Mouse (Mus musculus): ENCODE results near the gene Gm42372. TPM values are rescaled to one million over a fixed set of nuclear protein-coding genes. Genes with fewer than 3 reads are reported as not detected.
"Not testable (repeated sequence)": the region's sequence is repeated elsewhere in the genome, so short reads cannot be mapped to it uniquely, and the experiment has no call there.

Gm42372 gene
- not detected in 2 replicates for polyA plus RNA-seq (2012; rRNA removed)

DNA sequence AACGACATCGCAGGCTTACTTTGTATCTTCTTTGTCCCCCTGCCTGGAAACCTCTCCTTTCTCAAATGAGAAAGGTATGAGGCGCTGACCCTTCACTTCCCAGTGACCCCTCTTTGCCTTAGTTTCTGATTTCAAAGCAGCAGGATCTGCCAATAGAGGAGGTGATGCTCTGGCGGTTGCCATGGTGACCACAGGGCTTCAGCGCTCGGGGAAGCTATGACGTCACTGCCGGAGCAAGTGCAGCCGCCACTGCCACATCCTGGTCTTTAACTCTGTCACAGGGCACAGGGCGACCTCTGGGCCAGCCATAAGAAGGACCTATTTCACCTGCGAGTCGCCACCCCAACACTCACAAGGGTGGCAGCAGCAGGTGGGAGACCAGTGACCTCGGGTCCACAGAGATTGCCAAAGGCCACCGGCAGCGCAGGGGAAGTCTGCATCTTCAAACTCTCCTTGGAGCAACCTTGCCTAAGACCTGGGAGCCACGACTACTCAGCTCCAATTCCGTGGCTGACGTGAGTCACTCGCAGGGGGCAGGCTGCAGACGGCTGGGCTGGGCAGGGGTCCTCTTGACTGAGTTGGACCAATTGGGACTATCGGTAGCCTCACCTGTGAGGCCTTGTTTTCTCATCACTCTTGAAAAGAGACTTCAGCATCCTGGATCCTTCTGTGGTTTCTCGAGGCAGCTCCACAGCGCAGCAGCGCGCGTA, at the start of gene Gm42372:
TSS of gene Gm42372 (plus strand) at position 228 of the 710 bp plus-strand sequence.
- DNase-seq (ENCODE audit: low read depth), result no peak

DNA sequence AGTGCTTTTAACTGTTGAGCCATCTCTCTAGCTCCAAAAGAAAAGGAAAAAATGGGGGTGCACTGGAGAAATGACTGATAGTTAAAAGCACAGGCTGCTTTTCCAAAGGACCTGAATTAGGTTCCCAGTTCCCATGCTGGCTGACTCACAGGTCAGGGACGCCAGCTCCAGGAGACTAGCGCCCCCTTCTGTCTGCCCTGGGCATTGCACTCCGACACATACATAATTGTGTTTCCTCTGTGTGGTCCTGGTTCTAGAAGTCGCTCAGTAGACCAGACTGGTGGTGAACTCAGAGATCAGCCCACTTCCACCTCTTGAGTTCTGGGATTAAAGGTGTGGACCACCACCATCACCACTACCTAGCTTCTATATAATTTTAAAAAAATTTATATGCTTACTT, 45.6 kb upstream of the Gm42372 start:
- DNase-seq (ENCODE audit: low read depth), result no peak

DNA sequence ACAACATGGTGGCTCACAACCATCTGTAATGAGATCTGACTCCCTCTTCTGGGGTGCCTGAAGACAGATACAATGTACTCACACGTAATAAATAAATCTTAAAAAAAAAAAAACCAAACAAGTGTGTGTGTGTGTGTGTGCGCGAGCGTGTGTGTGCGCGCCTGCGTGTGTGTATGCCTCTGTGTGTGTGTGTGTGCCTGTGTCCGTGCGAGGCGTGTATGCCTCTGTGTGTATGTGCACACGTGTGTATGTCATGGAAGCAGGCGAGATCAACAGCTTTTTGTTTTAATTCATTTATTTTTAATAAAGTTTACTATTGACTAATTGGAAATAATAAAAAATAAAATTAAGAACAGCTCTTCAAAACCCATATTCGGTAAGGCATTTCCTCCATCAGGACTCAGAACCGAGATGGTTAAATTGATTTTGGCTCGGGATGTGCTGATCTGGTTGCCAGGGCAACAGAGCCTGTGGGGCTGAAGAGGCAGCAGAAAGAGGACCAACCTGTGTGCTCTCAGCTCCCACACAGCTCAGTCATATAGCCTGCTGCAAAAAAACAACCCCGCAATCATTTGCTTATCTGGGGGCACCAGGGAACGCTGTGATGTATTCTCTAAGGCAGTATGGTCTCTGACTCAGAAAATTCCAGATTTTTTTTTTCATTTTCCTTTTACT, 44.6 kb upstream of the Gm42372 start:
- no peak for DNase-seq (ENCODE audit: low read depth)

DNA sequence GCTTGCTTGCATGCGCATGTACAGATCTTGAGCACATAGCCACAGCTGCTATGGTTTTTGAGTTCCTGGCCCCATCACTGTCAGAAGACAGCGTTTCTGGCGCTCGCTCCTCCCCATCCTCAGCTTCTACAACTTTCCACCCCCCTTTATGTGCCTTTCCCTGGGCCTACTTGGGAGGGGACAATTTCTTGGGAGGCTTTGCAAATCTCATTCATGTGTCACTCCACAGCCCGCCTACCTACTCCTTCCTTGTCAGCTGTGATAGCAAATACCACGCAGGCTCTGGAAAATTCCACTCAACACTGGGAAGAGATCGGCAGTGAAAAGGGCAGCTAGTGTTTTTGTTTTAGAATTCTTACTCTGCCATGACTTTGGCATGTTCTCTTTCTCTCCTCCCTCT, 42.6 kb upstream of the Gm42372 start:
- DNase-seq (ENCODE audit: low read depth), result no peak

DNA sequence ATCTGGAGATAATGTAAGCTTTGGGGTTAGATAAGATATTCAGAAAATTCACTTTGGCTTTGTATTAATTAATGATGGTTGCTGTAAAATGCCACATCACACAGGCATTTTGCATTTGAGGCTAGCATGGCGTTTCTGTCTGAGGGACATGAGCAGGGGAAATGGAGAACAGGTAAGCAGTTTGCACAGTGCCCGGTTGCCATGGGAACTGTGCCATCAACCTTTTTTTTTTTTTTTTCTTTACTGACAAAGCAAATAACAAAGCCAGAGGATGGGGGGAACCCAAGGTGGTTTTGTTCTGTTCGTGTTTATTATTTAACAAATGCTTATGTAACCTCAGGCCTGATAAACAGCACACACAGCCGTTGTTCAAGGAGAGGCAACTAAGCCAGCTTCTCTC, 40.0 kb upstream of the Gm42372 start:
- DNase-seq (ENCODE audit: low read depth), result no peak

DNA sequence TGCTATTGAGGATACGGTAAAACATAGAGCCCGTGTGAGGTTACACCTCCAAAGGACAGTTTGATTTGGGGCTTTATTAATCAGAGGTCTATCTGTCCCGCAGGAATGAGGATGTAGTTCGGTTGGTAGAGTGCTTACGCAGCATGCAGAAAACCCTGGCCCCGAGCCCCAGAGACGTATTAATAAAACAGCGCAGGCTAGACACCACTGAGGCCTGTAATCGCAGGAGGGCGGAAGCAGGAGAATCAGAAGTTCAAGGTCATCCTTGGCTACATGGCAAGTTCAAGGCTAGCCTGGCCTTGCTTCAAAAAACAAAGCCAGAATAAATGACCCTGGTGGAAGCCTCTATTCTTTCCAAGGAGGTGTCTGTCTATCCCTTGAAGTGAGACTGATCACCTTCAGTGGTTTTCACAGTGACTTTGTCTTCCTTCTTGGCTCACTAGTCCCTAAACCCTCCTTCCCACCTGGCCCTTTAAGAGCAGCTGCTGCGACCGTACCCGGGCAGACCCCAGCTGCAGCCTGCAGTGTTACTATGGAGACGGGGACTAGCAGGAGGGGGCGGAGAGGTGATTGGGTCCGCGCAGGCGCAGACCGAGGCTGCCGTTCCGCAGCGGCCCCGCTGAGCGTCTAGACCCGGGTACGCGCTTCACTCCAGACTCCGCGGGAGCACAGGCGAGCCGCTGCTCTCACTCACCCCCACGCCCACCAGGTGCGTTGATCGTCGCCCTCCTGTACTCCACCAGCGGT, 38.7 kb upstream of the Gm42372 start, which contains the start of gene Pnmal2:
TSS of gene Pnmal2 (plus strand) at position 622 of the 747 bp plus-strand sequence.
- no peak for DNase-seq (ENCODE audit: low read depth)

DNA sequence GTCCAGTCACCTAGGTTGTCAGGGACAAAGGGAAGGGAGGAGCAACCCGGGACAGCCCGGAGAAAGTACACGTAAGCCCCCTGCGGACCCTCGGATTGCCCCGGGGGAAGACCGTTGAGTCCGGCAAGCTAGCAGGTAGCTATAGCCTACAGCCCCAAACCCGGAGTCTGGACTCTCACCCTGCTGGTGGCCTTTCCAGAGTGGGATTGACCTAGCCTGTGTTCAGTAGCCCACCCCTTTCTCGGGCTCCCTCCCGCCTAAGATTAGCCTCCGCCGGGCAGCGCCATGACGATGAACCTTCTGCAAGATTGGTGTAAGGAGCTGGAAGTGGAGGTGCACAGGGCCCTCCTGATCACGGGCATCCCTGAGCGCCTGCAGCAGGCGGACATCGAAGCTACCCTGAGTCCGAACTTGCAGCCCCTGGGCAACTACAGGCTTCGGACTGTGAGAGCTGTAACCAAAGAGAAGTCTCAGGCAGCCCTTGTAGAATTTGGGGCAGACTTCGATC, 38.0 kb upstream of the Gm42372 start:
- no peak for DNase-seq (ENCODE audit: low read depth)

DNA sequence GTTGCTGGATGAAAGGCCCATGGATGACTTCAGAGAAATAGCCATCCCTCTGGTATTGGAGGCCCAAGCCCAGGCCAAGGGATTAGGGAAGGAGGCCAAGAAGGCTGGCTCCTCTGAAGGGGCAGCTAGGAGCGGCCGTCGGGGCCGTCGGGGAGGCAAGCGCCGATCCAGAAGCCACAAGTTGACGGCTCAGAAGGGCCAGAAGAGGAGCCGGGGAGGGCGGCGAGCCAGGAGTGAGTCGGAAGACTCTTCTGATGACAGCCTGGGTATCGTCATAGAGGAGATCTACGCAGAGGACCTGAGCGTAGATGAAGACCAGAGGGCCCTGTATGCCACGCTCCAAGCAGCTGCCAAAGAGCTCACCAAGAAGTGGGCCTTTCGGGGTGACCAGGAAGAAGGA, 37.5 kb upstream of the Gm42372 start:
- DNase-seq (ENCODE audit: low read depth), result no peak

DNA sequence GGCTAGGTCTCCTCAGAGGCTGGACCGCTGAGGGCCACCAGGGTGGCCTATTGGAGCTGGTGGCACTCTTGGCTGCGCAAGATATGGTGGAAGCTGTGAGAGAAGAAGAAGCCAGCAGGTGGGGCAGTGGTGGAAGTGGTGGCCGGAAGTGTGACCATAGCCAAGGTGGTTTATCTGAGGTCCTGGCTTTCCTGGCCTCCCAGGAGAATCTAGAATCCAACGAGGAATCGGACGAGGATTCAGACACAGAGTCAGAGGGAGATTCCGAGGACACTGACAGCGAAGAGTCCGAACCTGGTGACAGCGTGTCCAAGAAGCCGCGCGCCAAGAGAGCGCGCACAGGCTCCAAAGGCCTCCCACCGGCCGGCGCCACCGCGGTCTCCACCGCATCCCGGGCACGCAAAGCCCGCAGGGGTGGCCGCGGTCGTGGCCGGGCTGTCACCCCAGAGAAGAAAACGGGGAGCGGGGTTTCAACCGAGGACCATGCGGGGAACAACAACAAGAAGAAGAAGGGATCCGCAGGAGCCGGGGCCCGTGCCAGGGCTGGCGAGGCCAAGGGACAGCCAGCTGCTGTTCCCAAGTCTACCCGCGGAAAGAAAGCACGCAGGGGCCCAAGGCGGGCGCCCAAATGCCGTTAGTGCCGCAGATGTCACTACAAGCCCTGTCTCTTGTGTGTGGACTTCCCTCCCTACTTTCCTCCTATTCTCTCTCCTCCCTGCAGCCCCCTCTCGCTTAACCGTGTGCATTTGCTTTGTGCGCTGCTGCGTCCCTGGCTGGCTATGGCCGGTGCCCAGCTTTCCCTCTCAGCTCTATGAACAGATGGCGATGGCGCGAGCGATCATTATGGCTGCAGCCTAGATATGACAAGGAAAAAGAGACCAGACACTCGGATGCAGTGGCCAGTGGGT, 36.2 kb upstream of the Gm42372 start:
- no peak for DNase-seq (ENCODE audit: low read depth)

DNA sequence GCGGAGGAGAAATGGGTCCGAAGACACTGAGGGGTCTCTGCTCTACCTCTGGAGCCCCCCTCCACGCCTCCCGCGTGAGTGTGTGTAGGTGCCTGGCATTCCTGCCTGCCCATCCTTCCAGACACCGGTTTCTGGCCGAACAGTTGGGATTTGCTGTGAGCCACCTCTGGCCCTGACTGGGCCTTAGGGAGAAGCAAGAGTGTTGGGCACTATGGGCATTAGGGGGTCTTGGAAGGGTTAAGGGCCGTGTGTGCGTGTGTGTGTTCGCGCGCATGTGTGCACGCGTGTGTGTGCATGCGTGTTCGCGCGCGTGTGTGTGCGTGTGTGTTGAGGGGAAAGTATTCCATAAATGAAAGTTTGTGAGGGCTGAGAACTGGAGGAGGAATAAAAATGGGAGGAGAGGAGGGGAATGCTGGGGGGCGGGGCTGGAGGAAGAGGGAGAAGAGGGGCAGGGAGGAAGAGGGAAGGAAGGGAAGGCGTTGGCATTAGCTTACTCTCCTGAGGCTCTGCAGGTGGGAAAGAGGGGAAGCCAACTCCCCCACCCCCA, 35.5 kb upstream of the Gm42372 start:
- no peak for DNase-seq (ENCODE audit: low read depth)

DNA sequence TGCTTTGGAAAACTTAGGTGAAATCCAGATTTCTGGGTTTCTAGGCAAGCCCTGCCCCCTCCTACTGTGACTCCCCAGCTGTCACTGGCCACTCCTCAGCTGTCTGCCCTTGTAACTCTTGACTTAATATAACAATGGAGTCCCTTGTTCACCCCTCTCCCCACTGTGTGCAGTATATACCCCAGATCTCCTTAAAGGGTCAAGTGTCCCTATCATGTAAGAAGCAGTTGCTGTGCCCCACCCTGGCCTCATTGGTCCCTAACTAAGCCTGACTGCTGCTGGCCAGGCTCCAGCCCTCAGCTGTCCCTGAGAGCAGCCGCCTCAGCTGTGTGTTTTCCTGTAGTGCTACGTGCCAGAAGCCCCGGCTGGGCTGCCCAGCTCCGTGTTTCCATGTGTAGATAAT, 34.9 kb upstream of the Gm42372 start:
- no peak for DNase-seq (ENCODE audit: low read depth)

DNA sequence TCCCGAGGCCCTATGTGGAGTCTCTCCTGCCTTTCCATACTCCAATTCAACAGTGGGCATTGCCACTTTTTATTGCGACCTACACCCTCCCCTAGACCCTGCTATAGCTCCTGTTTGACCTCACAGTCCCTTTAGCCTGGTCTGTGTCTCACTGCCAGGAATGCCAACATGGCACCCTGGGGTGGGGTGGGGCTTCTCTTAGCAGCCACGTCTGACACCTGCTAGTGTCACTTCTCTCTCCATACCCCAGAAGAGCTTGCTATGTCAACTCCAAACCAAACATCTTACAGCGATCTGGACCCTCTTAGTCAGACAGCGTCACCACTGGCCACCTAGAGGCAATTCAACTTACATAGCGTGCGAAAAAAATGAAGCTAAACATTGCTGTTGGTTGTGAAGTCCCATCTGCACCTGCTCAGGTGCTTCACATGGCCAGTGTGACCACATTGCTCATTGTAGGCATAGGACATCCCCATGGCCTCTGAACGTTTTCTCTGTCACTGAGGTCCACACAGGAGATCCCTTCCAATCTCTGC, 33.9 kb upstream of the Gm42372 start:
- no peak for DNase-seq (ENCODE audit: low read depth)

DNA sequence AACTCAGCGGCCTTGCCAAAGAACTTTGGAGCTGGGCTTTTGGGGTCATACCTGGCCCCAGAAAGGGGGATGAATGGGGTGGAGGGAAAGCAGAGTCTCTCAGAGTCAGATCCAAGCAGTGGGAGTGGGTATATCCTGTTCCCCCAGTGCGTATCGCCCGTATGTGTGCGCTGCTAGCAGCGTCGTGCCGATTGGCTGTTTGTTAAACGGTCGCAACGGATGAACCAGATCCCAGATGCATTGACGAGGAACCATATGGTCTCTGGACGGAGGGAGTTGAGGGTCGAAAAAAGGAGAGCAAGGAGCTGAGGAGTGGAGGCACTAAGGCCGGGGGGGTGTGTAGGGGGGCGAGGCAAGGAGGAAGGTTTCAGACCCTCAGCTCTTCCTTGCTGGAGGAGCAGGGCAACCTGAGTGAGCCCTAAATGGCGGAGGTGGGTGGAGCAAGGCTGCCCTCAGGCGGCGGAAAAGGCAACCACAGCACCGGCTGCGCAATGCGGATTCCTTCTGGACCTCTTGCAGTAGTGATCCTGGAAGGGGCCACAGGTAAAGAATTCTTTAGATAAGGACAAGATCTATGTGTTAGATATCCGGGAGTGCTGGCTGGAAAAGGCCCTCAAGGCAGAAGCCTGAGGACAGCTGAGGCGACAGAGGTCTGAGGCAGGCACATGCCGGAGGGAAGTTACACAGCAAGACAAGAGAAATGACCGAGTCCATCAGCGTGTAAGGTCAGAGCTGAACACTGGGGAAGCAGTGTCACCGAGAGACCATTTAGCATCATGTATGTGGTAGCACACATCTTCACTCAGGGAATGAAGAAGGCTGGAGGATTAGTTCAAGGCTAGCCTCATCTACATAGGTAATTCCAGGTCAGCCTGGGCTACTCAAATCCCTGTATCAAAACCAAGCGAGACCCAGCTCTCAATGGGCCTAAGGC, 32.7 kb upstream of the Gm42372 start:
- DNase-seq (ENCODE audit: low read depth), result no peak

DNA sequence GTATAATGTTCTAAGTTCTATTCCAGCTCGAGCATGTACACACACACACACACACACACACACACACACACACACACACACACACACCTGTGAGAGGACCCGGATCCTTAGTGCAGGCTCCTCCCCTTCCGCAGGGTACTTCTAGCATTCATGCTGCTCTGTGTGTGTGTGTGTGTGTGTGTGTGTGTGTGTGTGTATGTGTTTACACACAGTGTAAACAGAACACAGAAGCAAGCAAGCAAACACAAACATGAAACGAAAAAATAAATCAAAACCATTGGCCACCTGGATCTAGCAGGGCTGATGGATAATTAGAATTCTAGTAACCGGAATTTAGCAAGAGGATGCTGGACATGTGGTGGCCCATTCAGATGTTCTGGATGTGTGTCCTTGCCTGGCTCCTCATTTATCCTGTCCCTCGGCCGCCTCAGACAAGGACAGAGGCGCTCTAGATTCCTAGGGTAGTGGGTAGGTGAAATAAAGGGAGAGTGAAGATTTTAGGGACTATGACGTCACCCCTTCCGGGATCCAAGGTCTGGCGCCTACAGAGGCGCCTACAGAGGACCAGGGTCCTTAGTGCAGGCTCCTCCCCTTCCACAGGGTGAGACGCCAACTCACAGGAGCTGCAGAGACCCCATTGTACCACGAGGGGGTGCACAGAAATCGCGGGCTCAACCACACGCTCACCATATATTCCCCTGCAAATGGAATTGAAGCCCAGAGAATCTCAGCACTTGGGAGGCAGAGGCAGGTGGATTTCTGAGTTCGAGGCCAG, 31.8 kb upstream of the Gm42372 start:
- DNase-seq (ENCODE audit: low read depth), result no peak

DNA sequence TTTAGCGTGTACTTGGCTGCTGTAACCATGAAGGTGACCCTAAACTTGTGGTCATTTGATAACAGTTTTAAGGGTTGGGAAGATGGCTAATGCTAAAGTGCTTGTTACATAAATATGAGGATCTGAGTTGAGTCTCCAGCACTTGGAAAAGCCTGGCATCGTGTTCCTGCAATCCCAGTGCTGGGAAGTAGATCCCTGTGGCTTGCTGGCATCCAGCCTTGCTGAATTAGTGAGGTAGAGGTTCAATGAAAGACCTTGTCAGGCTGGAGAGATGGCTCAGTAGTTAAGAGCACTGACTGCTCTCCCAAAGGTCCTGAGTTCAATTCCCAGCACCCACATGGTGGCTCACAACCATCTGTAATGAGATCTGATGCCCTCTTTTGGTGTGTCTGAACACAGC, 29.1 kb upstream of the Gm42372 start:
- DNase-seq (ENCODE audit: low read depth), result not testable (repeated sequence)

DNA sequence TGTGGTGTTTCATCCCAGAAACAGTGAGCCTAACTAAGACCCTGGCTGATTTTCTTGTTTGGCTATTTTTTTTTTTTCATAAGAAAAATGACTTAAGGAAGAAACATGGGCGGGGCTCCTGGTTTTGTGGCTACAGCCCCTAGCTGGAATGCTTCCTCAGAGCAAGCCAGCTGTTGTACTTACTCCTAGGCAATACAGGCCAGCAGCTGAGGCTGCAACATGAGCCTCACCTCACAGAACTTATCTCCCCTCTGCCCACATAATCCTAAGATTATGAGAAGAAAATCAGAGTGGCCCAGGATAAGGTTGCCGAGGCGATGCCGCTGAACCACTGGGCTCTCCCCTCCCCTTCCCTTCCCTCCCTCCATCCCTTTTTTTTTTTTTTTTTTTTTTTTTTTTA, 27.2 kb upstream of the Gm42372 start:
- no peak for DNase-seq (ENCODE audit: low read depth)

DNA sequence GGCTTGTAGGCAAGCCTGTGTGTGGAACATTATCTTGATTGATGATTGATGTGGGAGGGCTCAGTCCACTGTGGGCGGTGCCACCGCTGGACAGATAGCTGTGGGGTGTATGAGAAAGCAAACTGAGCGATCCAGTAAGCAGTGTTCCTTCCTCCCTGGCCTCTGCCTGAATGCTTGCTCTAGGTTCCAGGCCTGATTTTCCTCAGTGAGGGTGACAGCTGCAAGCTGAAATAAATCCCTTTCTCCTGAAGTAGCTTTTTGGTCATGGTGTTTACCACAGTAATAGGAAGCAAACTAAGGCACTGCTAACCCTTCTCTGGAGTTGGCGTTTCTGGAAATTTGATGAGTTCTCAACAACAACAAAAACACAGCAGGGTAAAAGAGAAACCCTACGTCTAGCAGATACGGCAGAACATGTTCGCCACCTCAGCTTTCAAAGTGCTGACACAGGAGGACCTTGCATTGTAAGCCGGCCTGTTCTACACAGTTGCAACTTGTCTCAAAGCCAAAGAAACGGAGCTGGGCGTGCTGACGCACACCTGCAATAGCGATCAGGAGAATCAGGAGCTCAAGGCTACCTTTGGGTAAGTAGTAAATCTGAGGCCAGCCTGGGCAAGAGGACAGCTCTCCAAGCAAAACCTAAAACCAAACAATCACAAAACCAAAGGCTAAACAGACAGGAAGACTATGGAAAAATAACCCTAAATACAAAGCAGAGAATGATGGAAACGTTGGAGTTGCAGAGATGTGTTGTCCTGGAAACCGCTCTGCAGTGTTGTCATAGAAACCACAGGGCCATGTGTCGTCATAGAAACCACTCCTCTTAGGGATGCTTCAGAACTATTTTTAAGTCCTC, 26.2 kb upstream of the Gm42372 start:
- DNase-seq (ENCODE audit: low read depth), result no peak
